Mouse (Mus musculus) embryonic facial prominence, embryonic 14.5 days (tissue): Measurements from ENCODE around the gene Arfgap3. TPM values are rescaled to one million over a fixed set of nuclear protein-coding genes. Genes with fewer than 3 reads are reported as not detected.
"Not testable (repeated sequence)": the region's sequence is repeated elsewhere in the genome, so short reads cannot be mapped to it uniquely, and the experiment has no call there.

Experiments
- ATAC-seq: fragments of 200-750 bp; cut with Nextera tagmentation; 2 replicates; pipeline ENCODE4 v1.8.0; 2017; ENCODE audit warnings: low read depth, moderate number of reproducible peaks, moderate TSS enrichment
- DNase-seq: peaks from one replicate; pipeline ENCODE4 v3.0.0-alpha.2; 2015; ENCODE audit warnings: low spot score
- H3K27ac ChIP-seq: fragments of 300-500 bp; sonication (generic); replicated peaks from 2 replicates; pipeline ENCODE4 v1.5.1; 2014; ENCODE audit warnings: low read depth, mild to moderate bottlenecking, low read length, moderate library complexity
- H3K27me3 ChIP-seq: fragments of 300-500 bp; sonication (generic); replicated peaks from 2 replicates; pipeline ENCODE4 v1.6.1; 2014; ENCODE audit warnings: low read length; ENCODE audit not compliant: control insufficient read depth, insufficient read depth
- H3K36me3 ChIP-seq: fragments of 300-500 bp; sonication (generic); 2 replicates; pipeline ENCODE4 v1.6.1; 2014; ENCODE audit warnings: low read length, mixed read lengths; ENCODE audit not compliant: control insufficient read depth, insufficient read depth
- H3K4me1 ChIP-seq: fragments of 300-500 bp; sonication (generic); 2 replicates; pipeline ENCODE4 v1.6.1; 2014; ENCODE audit warnings: antibody characterized with exemption, low read length; ENCODE audit not compliant: control insufficient read depth, insufficient read depth
- H3K4me2 ChIP-seq: fragments of 300-500 bp; sonication (generic); 2 replicates; pipeline ENCODE4 v1.6.1; 2014; ENCODE audit warnings: low read depth, mild to moderate bottlenecking, low read length, moderate library complexity, mixed read lengths
- H3K4me3 ChIP-seq: fragments of 300-500 bp; sonication (generic); 2 replicates; pipeline ENCODE4 v1.5.1; 2014; ENCODE audit warnings: low read depth, mild to moderate bottlenecking, low read length
- H3K9ac ChIP-seq: fragments of 300-500 bp; sonication (generic); 2 replicates; pipeline ENCODE4 v1.6.1; 2014; ENCODE audit warnings: low read depth, mild to moderate bottlenecking, low read length, moderate library complexity, mixed read lengths
- H3K9me3 ChIP-seq: fragments of 300-500 bp; sonication (generic); 2 replicates; pipeline ENCODE4 v1.6.1; 2016; ENCODE audit warnings: low read length; ENCODE audit not compliant: control insufficient read depth
- WGBS: fragments of 180-500 bp; shearing (Covaris S2); extraction: QIAGEN DNeasy Blood & Tissue Kit; methylation state at CpG from one replicate; pipeline ENCODE4 v1.1.7; 2014; 5-methylcytosine and 5-hydroxymethylcytosine counted together
- polyA plus RNA-seq: library from polyadenylated mRNA; unstranded; fragments of >200 nt; fragmentation: Nextera tagmentation; extraction: Ambion mirVana; gene quantifications from 2 replicates; pipeline ENCODE4 v1.2.1, GENCODE M21; 2014

Arfgap3 gene
- polyA plus RNA-seq, 1 experiment from 2014 or later, result 63.3 TPM

DNA sequence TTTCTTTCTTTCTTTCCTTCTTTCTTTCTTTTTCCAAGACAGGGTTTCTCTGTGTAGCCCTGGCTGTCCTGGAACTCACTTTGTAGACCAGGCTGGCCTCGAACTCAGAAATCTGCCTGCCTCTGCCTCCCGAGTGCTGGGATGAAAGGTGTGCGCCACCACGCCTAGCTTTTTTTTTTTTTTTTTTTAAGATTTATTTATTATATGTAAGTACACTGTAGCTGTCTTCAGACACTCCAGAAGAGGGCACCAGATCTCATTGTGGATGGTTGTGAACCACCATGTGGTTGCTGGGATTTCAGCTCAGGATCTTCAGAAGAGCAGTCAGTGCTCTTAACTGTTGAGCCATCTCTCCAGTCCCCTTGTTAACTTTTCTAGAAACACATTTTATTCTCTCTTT is 18.7 kb upstream of the Arfgap3 start:
- ATAC-seq, H3K27ac ChIP-seq, DNase-seq, H3K4me2 ChIP-seq, H3K36me3 ChIP-seq, H3K4me3 ChIP-seq, H3K4me1 ChIP-seq, H3K9ac ChIP-seq, H3K27me3 ChIP-seq, H3K9me3 ChIP-seq: not testable (repeated sequence)
- WGBS, result 92% methylated on average over 4 of the region's 4 CpGs

- no peak overlapping the region for H3K27ac ChIP-seq
Observed at GRCm38 (mm10) chr15:83368261-83368660, 18.2 kb upstream of the Arfgap3 start.

DNA sequence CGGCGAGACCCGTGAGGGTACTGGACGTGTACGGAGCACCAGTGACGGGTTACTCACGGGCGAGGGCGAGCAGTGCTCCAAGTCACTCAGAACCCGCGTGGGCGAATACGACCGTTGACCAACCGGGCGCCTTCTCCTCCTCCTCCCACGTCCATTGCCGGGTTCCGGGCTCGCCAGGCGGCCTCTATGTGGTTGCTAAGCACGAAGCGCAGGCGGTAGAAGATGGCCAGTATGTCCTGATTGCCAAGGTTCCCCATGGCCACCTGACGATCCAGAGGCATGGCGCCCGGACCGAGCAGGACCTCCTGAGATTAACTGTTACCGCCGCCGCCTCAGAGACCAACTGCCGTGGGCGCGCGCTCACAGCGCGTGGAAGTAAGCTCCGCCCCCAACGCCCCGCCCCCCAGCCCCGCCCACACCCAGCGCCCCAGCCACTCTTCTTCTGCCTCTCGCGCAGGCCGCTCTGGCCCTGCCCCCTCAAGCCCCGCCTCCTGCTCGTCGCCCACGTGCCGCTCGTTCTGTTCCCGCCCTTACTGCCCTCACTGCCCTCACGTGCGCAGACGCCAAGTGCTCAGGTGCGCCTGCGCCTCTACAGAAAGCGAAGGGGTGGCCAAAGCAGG is 17.0 kb upstream of the Arfgap3 start:
- H3K4me1 ChIP-seq, result peaks cover 6% of the 10 kb centered on the region; the same call in 1 of the 2 replicates
- H3K36me3 ChIP-seq, result no peaks in the 10 kb centered on the region
- no peak overlapping the region; the same call in 1 of the 2 replicates for H3K9ac ChIP-seq
- ATAC-seq, result peak; percentile 87
- DNase-seq, result peak; percentile 73
- no peak overlapping the region for H3K27ac ChIP-seq
- no peaks in the 10 kb centered on the region; the same call in 1 of the 2 replicates for H3K27me3 ChIP-seq
- 30% methylated on average over 32 of the region's 58 CpGs for WGBS
- H3K9me3 ChIP-seq, result 0 out of 2 replicates have a peak, but pooled peaks cover 3% of the 10 kb centered on the region
- H3K4me2 ChIP-seq, result peak overlapping the region; percentile 65
- peak overlapping the region; percentile 38 for H3K4me3 ChIP-seq

More at GRCm38 (mm10) chr15:83368261-83368660, 18.2 kb upstream of the Arfgap3 start:
- no peak overlapping the region for H3K4me3 ChIP-seq
- 66% methylated on average over 2 of the region's 2 CpGs for WGBS
- H3K9me3 ChIP-seq, result 0 out of 2 replicates have a peak, but pooled peaks cover 3% of the 10 kb centered on the region
- no peaks in the 10 kb centered on the region; the same call in 1 of the 2 replicates for H3K27me3 ChIP-seq
- no peak overlapping the region for H3K9ac ChIP-seq
- H3K4me1 ChIP-seq, result peaks cover 6% of the 10 kb centered on the region; the same call in 1 of the 2 replicates
- no peak overlapping the region for H3K4me2 ChIP-seq
- H3K36me3 ChIP-seq, result no peaks in the 10 kb centered on the region
- DNase-seq (peak; percentile 20), ATAC-seq (no peak)

DNA sequence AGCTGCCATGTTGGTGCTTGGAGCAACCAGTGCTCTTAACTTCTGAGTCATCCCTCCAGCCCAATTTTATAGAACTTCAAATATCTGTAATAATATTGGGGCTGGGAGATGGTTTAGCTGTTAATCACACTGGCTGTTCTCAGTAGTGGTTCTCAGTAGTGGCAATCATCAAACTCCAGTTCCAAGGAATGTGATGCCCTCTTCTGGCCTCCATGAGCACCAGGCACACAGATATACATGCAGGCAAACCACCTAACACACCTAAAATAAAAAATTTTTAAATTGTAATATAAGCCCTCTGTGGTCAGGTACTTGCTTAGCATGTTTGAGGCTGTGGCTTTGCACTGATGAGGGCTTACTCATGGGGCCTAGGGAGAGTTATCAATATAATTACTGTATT is 15.7 kb upstream of the Arfgap3 start:
- no peak for DNase-seq
- Histone ChIP-seq H3K4me1 (peaks cover 6% of the 10 kb centered on the region; the same call in 1 of the 2 replicates), H3K27me3 (no peaks in the 10 kb centered on the region; the same call in 1 of the 2 replicates), H3K4me3 (no peak overlapping the region), H3K27ac (no peak overlapping the region), H3K4me2 (no peak overlapping the region), H3K9me3 (0 out of 2 replicates have a peak, but pooled peaks cover 3% of the 10 kb centered on the region), H3K36me3 (no peaks in the 10 kb centered on the region), H3K9ac (no peak overlapping the region)
- no peak for ATAC-seq

DNA sequence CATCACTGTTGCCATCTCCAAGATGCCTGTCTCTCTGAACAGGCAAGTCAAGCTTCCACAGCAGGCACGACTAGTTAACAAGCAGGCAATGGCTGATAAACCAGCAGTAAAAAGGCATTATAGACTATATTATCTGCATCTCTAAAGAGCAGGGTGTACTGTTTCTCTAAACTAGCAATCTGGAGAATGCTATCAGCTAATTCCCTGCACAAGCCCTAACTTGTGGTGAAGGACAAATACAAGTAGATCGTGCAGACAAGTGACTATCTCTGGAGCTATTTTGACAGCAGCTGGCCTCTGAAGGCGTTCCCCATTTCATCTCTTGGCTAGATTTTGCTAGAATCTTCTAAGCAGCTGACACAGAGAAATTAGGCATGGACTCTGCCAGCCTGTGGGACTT is 14.1 kb upstream of the Arfgap3 start:
- H3K36me3 ChIP-seq, result no peaks in the 10 kb centered on the region
- no peak overlapping the region for H3K4me3 ChIP-seq
- no peak overlapping the region for H3K27ac ChIP-seq
- H3K4me2 ChIP-seq, result no peak overlapping the region
- 62% methylated on average over 3 of the region's 3 CpGs for WGBS
- ATAC-seq, result no peak
- no peaks in the 10 kb centered on the region; the same call in 1 of the 2 replicates for H3K27me3 ChIP-seq
- no peak for DNase-seq
- H3K9me3 ChIP-seq, result 0 out of 2 replicates have a peak, but pooled peaks cover 3% of the 10 kb centered on the region
- H3K4me1 ChIP-seq, result peaks cover 6% of the 10 kb centered on the region; the same call in 1 of the 2 replicates
- H3K9ac ChIP-seq, result no peak overlapping the region

GRCm38 (mm10) chr15:83362813-83363212 is 12.8 kb upstream of the Arfgap3 start:
- H3K4me1 ChIP-seq, H3K27me3 ChIP-seq, H3K9ac ChIP-seq, H3K4me3 ChIP-seq, H3K27ac ChIP-seq, DNase-seq, ATAC-seq, H3K4me2 ChIP-seq, H3K9me3 ChIP-seq, H3K36me3 ChIP-seq: not testable (repeated sequence)
- WGBS, result 88% methylated on average over 1 of the region's 1 CpGs

- H3K36me3 ChIP-seq, H3K27me3 ChIP-seq, ATAC-seq, H3K4me3 ChIP-seq, H3K4me2 ChIP-seq, H3K27ac ChIP-seq, H3K4me1 ChIP-seq, H3K9me3 ChIP-seq, H3K9ac ChIP-seq, DNase-seq: not testable (repeated sequence)
- WGBS, result 89% methylated on average over 3 of the region's 5 CpGs
Observed at GRCm38 (mm10) chr15:83360899-83361298, 10.9 kb upstream of the Arfgap3 start.

DNA sequence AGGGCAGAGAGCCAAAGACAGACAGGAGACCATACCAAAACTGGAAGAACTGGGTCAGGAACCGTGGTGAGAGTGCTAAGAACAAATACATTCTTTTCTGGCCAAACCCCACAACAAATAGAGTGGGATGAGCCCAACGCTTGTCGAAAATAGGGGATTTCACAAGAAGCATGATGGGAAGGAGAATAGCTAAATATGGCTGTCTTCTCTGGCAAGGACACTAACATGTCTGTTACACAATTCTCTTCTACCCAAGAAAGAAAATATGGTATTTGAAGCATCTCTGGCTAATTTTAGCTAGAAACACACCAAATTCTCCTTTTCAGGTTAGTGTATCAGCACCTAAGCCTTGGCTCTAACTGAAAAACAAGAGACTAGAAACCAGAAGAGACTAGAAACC is 10.1 kb upstream of the Arfgap3 start:
- Histone ChIP-seq H3K27me3 (no peaks in the 10 kb centered on the region), H3K27ac (no peak overlapping the region), H3K4me1 (no peaks in the 10 kb centered on the region), H3K9me3 (no peaks in the 10 kb centered on the region), H3K4me3 (no peak overlapping the region), H3K36me3 (no peaks in the 10 kb centered on the region), H3K4me2 (no peak overlapping the region), H3K9ac (no peak overlapping the region)
- DNase-seq, result no peak
- no peak for ATAC-seq
- 61% methylated on average over 3 of the region's 3 CpGs for WGBS

DNA sequence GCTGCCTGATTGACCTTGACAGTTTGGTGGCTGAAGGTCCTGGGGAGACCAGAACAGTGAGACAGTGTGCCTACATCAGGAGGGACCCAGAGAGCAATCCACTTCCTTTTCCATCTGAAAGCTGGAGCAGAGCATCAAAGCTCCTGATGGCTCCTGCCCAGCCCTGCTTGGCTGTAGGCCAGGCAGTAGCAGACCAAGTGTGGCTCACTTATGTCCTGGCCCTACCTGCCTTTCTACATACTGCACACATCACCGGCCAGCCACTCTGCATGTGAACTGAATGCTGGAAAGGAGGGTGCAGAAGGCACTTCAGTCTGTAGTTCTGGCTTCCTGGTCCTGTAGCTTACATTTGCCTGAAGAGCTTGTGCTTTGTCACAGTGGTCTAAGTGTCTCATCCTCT is 8.4 kb upstream of the Arfgap3 start:
- Histone ChIP-seq H3K9me3 (no peaks in the 10 kb centered on the region), H3K36me3 (no peaks in the 10 kb centered on the region), H3K27ac (no peak overlapping the region), H3K4me1 (no peaks in the 10 kb centered on the region), H3K4me3 (no peak overlapping the region), H3K4me2 (no peak overlapping the region), H3K9ac (no peak overlapping the region), H3K27me3 (no peaks in the 10 kb centered on the region)
- 78% methylated on average over 1 of the region's 1 CpGs for WGBS
- no peak for ATAC-seq
- DNase-seq, result no peak
